Mouse (Mus musculus) cerebellum, postnatal 14 days (tissue): ENCODE data around the gene Myo18a.

ENCODE experiments used
- DNase-seq, 2 experiments: peaks; one replicate each; pipeline ENCODE4 v3.0.0; 2021; ENCODE audit warnings: mixed read lengths in 2 of 2

Gene Myo18a

DNA sequence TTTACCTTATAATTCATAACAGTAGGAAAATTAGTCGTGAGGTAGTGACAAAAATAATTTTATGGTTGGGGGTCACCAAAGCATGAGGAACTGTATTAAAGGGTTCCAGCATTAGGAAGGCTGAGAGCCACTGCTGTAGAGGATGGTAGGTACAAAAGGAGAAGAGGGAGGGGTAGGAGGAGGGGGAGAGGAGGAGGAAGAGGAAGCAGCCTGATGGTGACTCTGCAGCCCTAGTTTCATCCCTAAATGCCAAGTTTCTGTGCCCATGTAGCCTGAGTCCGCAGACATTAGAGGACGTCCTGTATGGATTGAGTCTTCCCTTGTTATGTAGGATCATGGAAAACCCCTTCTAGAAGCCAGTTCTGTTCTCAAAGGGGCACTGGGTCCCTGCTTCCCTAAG is 110.1 kb downstream of the Myo18a start:
- DNase-seq: no peak

DNA sequence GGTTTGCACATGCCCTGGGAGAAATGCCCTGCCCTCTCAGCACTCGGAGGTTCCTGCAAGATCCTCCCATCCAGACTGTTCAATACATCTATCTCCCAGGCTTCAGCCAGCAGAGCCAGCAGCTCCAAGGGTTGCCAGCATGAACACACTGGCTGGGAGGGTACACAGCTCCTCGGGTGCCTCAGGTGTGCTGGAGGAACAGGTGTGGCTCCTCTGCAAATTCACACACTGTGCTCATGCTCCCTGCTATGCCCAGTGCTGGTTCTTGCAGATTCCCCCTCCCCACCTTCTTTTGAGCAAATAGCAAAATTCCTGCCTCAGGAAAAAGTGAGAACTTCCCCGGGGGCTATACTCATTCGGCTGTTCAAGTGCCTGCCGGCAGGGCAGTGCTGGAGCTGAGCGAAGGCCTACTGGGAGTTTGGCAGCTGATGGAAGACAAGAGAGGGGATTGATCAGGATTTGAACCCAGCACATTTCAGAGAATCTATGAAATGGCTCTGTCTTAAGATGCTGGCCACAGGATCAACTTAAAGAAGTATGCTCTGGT is 111.7 kb downstream of the Myo18a start:
- no peak for DNase-seq

DNA sequence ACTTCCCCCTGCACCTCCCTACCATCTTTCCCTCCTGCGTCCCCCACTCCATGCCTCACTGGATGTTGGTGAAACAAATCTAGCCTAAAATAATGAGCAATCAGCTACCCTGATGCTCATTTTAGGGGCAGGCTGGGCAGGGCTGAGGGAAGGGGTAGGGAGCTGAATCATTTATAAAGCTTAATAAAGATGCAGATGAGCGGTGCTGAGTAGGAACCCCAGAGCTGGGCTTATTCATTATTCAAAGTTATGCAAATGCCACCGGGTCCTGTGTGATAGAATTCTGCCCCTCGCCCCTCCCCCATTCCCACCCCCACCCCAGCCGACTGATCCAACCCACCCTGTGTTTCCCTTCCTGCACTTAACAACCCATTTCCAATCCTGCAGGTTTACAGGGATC is 112.2 kb downstream of the Myo18a start:
- DNase-seq: no peak

DNA sequence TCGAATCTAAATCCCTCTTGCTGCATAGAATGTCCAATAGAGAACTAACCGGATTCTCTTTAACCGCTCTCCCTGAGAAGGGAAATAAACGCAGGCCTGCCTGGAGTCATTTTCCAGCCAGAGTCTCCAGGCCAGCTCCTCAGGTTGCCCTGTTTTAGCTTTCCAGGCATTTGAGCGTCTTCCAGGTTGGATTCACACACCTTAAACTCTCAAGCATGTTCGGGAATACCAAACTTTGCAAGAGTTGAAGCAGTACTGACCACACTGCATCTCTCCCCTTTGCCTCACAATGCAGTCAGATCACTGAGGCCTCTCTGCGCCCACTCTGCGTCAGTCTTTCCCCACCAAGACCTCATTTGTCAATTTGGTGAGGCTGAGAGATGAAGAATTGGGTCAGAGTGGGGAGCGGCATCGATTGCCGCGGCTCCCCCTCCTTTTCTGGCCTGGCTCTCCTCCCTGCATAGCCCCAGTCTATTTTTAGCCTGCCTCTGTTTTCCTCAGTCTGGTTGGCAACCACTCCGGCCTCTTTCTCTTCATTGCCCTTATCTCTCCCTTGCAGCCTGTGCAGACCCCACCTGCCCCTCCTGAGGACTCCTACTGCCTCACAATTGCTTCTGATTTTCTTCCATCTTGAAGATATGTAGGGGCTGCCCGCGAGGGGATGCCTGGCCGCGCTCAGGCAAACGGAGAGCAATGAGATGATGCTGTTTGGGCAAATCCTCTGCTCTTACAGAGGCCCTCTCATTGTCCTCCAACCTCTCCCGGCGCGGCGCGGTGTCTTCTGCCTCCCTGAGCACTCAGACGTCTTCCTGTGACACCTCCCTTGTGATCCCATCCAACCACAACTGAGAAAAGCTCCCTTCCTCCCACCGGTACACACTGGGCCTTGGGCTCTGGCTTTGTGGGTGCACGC is 113.1 kb downstream of the Myo18a start:
- DNase-seq: peak; percentile 72 to 74

DNA sequence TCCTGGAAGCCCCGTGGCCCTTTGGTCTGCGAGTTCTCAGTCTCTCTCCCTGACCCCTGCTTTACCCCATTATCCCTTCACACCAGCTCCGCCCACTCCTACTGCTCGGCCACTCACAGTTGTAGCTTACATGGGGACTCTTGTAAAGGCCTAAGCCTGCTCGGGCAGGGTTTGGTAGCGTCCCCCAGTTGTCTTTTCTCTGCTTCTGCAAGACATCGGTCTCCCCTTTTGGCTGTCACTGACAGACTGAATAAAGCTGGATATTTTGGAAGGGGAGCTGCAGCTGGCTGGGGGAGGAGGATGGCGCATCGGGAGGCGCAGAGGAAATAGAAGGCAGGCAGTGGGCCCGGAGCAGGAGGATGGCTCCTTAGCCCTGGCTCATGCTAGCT is 113.7 kb downstream of the Myo18a start:
- no peak for DNase-seq

DNA sequence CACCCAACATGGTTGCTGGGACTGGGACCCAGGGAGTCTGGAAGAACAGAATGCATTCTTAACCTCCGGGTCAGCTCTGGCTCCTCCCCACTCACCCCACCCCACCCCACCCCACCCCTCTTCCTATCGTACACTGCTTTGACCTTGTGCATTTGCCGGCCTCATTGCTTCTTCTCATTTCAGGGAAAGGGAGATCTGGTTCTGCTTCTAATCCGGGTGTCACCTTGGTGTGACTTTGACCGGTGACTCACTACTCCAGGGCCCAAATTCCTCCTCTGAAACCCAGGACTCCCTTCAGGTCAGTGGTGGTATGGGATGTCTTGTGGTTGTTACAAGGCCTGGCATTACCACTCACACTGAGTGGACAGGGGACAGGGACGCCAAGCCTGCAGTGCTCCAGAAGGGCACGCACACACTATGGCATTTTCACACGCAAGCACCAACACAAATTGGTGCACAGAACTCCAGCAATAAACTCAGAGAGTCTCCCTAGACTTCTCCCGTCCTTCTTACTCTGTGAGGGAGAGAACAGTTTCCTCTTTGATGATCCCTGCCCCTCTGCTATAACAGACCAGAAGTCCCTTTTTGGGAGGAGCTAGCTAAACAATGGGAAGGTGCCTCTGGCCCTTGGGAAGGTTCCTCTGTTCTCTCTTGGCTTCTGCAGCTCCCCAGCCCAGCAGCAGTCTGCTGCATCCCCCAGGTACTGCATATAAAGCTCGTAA is 121.6 kb downstream of the Myo18a start:
- DNase-seq: no peak

DNA sequence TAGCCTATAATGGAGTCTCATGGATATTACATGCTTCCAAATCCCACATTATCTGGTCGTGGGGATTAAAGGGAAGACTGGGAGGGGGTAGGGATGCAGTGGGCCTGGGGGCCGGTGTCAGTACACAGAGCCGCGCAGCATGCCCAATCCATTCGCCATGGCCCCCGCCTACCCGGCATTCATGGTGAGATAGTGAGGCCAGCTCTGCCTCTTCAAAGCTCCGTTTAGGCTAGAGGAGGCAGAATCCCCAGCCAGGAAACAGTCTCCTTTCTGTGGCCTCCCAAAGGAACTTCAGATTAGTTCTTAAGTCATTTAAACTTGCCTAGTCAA is 122.2 kb downstream of the Myo18a start:
- no peak for DNase-seq

DNA sequence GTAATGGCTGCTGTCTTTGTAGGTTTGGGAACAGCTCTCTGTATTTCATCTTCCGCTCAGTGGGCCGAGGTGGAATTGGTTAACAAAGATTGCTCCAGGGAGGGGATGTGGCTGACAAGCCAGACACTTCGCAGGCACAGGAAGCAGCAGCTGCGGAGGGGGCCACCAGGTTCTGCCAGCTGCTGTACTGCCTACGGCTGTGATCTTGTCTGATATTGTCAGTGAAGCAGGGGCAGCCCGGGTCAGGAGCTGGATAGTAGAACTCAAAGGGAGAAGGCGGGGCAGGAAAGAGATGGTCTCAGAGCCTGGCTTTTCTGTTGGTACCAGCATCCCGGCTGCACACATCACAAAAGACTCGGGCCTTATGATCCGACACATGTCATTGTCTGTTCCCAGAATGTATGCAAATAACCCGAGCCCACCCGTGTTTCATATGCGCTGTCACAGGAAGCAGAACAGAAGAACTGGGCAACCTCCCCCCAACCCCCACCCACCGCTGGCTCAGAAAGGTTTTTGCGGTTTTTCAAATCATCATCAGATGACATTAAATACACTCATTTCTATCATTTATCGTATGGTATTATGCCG is 124.4 kb downstream of the Myo18a start:
- peak in 1 of 2 experiments; percentile 46 for DNase-seq

DNA sequence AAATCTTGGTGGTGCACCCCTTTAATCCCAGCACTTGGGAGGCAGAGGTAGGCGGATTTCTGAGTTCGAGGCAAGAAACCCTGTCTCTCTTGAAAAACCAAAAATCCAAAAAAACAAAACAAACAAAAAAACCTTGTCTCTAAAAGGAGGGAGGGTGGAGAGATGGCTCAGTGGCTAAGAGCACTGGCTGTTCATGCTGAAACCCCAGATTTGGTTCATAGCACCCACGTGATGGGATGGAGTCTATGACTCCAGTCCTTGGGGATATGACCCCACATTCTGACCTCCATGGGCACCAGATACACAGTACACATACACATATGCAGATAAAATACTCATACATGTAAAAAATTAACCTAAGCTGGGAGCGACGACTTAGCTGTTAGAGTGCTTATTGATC is 125.8 kb downstream of the Myo18a start:
- DNase-seq: no peak

DNA sequence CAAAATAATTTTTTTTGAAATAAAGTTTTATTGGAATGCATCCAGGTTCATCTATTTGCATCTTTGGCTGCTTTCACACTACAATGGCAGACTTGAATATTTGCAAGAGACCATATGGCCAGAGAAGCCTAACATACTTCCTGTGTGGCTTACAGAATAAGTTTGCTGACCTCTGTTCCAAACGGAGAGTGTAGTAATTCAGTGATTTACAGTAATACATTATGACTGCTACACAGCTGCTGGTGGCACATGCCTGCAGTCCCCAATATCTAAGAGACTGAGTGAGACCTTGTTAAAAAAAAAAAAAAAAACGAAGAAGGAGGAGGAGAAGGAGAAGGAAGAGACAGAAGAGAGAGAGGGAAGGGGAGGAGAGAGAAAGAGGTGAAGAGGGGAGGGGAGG is 126.4 kb downstream of the Myo18a start:
- no peak for DNase-seq

DNA sequence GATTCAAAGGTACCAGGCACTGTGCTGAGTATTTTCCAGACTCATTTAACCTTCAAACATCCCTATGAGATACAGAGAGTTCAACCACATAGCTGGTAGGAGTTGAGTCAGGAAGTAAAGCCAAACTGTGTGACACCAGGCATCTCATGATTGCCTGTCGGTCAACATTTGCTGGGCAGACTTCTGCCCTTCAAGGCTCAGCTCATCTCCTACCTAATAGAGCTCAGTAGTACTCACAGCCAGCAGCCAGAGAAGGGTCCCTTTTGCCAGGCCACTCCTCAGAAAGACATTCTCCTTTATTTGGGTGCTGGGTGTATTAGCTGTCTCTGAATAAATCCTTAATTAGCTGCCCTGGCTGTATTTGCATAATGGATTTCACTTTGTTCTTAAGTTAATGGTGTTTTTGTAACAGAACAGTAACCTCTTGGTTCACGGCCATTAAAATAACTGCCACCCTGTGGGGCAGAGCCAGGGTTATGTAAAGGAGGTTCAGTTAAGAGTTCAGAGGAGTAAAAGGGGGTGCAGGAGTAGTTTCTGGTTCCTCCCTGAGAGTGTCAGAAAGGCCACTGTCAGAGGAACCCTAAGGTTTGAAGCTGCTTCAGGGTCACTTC is 127.7 kb downstream of the Myo18a start:
- DNase-seq: no peak

DNA sequence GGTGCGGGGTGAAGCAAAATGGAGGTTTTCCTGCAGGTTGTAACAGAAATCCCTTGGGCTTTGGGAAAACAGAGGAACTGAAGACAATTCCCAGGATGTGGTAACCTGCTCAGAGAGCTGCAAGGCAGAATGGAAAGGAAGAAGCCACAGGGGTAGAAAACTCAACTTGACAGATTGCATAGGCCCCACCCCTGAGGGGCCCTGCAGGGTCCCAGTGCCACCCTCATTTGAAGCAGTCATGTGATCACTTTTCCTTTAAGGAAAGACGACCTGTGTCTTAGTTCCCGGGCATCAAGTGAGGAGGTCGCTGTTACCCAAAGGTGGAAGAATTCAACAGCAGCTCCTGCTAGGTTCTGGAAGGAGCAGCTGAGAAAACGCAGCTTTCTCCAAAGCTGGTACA is 129.8 kb downstream of the Myo18a start:
- DNase-seq: no peak

DNA sequence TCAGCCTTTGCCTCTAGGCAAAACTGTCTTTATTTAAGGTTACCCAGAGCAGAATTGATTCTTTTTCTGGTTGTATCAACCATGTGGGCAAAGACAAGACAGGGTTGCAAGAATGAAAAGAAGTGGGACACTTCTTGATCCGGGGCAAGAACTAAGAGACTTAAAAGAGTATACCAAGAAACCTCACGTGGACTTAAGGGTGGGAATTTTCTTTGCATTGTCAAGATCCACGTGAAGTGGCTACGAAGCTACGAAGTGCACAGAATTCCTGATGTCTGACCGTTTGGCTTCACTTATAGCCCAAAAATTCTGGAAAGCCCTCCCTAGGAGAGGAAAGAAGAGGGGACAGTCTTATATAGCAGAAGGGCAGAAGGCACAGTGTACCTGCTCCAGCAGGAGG is 130.2 kb downstream of the Myo18a start:
- DNase-seq: no peak

DNA sequence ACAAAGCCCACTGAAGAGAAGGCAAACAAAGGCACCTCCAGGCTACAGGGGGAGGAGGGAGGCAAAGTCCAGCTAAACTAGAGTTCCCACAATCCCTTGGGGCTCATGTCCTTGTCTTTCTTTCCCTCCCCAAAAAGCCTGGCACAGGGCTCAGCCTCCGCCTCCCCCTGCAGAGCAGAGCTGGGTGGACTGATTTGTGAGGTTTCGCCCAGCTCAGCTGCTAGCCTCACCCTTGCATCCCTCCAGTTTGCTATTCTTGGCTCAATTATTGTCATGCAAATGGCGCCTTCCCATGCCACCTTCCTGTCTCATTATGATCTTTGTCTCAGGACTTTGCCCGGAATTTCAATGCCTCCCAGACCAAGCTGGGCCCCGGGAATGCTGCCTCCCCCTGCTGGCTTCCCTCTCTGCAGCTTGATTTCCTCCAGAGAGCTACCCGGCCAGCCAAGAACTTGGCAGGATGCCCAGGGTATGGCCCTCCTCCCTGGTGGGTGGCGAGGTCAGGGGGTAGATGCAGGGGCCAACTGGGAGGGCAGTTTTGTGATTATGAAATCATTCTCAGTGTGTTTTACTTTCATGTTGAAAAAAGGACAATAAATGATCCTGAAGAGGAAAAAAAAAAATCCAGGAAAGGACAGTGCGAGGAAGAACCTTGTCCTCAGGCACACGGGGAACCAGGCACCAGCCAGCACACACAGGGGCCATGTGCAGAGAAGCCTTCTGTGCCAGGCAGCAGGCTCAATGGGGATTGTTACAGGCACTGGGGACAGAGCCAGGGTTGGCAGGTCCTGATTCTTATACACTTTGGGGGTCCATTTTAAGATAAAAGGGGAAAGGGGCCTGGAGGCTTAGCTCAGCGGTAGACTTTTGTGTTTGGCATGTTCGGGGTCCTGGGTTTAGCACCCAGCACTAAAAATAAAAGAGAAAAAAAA is 131.0 kb downstream of the Myo18a start, which contains the start of gene Pipox:
TSS of gene Pipox (minus strand) at position 310 of the 932 bp plus-strand sequence.
- peak; percentile 85 to 92 for DNase-seq

DNA sequence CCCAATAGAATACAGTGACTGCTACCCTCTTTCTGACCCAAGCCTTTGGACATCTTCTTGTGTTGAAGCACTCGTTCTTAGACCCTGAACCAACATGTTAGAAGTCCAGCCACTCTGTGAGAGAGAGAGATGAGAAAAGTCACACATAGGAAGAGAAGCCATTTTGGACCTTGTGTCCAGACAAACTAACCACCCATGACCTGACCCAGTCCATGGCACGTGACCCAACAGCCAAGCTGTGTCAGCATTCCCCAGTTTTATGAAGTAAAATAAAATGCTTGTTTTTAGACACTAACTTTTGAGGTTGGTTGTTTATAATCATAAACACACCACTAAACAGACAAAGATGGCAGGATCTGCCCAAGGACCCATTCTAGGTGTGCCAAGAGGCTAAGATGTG is 131.9 kb downstream of the Myo18a start:
- no peak for DNase-seq

DNA sequence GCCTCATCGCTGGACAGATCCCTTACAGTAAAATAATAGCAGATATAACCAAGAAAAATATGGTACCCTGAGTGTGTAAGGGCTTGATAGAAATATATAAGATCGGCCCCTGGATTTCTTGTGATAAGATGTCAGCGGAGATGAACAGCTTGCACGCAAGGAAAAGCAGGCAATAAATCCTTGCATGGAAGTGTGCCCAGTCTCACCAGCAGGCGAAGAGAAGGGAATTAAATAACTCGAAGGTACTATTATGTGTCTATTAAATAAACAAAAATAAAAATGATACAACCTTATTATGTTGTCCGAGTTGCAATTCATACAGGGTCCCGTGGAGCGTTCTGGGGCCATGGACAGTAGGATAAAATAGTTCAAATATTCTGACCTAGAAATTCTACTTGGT is 133.0 kb downstream of the Myo18a start:
- peak; percentile 72 for DNase-seq

DNA sequence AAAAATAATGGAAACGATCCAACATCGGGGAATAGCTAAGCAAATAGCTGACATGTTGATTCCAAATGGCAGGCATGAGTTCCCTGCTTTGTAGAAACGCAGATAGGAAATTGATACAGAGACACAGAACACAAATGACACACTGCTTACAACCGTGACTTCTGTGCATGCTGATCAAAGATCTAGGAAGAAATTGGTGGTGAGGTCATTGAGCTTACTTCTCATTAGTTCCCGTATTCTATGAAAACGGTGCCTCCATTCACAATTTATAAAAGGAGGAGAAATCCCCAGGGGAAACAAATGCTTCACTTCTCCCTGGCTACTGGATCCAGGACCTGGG is 133.4 kb downstream of the Myo18a start:
- no peak for DNase-seq

DNA sequence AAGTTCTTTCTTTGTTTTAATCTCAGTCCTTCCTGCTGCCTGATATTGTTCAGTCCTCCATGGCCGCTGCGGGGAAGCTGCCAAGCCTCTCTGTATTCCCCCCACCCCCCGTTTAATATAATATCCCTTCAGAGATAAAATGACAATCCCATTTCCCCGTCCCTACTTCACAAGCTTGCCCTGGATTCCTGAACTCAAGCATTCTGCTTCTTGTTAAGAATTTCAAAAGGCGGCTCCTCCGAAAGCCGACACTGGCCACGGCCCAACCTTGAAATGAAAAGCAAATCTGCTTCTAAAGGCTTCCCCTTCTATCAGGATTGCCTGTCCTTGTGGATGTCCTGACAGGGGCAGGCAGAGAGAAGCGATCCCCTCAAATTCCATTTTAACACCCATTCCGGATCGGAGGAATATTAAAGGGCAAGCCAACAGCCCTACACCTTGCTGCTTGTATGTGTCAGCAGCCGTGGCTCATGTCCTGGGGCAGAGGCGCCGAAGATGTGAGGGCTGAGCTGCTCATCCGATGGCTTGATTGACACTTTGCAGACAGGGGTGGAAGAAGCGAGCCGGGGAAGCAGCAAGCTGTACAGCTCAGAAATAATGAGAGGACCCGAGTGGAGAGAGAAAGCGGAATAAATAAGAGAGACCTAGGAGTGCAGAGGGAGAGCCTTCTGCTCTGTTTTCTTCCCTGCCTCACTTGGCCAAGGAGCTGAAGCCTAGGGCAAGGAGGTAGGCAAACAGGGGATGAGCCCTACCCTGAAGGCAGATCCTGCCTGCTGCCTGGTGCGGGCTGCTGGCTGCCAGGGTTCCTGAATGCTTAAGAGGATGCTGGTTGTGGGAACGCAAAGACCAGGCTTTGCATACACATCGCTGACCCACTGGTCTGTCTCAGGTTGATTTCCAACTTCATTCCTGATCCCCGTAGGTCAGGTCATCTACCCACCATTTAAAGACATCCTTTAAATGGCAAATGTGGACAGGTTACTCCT is 134.1 kb downstream of the Myo18a start:
- peak; percentile 67 to 70 for DNase-seq

DNA sequence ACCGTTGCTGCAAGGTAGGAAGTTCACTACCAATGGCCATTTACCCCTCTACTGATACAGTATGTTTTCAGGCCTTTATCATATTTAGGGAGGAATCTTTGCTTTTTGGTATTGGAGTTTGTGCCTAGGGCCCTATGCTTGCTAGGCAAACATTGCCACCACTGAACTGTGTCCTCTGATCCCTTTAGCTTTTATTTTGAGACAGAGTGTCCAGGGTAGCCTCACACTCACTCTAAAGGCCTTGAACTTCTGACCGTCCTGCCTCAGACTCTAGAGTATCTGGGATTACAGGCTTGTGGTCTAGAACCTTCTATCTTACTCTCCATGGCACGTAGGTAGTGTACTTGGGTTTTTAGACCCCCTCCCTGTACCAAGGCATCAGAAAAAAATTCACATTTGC is 137.1 kb downstream of the Myo18a start:
- DNase-seq: no peak

DNA sequence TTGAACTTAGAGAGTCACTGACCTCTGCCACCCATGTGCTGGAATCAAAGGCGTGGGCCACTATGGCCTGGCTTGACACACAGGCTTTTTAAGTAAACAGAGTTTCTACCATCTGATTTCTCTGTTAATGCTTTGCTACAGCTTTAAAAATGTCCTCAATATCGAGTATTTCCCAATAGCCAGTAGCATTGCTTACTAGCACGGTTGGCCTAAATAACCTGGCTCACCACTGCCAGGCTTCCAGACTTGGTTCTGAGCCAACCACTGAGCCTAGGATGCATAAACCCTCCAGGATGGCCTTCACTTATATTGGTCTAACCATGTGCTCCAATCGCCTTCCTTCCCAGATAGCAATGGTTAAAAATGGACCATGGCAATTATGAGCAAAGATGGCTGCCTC is 137.7 kb downstream of the Myo18a start:
- no peak for DNase-seq

DNA sequence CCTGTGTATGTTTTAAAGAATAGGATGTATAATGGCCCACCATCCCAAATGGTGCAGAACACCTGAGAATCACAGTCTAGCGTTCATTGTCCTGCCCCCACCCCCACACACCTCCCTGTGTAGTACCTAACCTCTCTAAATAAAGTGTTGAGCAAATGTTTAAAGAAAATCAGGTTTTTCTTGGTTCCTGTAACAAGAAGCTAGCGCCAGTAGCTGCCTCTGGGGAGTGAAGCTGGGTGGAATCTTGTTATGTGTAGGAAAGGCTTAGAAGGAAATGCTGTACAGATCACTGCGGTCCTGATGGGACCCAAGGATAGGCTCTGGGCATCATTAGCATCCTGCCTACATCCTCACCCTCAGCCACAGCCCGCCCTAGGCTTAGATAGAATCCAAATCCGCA is 138.3 kb downstream of the Myo18a start:
- no peak for DNase-seq
